Mouse (Mus musculus) kidney, adult 2 months (tissue): ENCODE results near the gene Neurl4.

ENCODE experiments used
- CTCF ChIP-seq: fragments of 200-500 bp; conservative IDR thresholded peaks from 2 replicates; pipeline ENCODE4 v1.5.1; 2011; ENCODE audit warnings: low read depth, mild to moderate bottlenecking, control low read depth, low read length, moderate library complexity, mixed read lengths; ENCODE audit not compliant: insufficient read depth, insufficient read length
- POLR2A ChIP-seq: fragments of 200-500 bp; IDR thresholded peaks from one replicate; pipeline ENCODE4 v1.6.1; 2011; ENCODE audit warnings: low read depth, low read length, control low read depth

GRCm38 (mm10) chr11:69894671-69895070, 6.2 kb upstream of the Neurl4 start:
- no peak for TF ChIP-seq POLR2A
- TF ChIP-seq CTCF, result no peak
